Mouse (Mus musculus): Measurements from ENCODE around the gene Nkx1-2.

- TF ChIP-seq CTCF (IDR thresholded peaks at IDR 0.05; ENCODE audit: low read depth) (no peak), EP300 (IDR thresholded peaks at IDR 0.05; ENCODE audit: low read depth) (no peak)
These were observed 40.2 kb downstream of the Nkx1-2 start for GRCm38 (mm10) chr7:132559138-132559766.

Data from liver, embryonic 14.5 days (tissue).